Mouse (Mus musculus) hindbrain, embryonic 15.5 days (tissue): ENCODE data around the gene Evi5. TPM values are rescaled to one million over a fixed set of nuclear protein-coding genes. Genes with fewer than 3 reads are reported as not detected.

Source experiments
- ATAC-seq: fragments of 200-750 bp; cut with Nextera tagmentation; 2 replicates; pipeline ENCODE4 v1.8.0; 2017; ENCODE audit warnings: low read depth, moderate number of reproducible peaks, moderate TSS enrichment; ENCODE audit not compliant: low FRiP score
- H3K27ac ChIP-seq: fragments of 300-500 bp; sonication (generic); replicated peaks from 2 replicates; pipeline ENCODE4 v1.5.1; 2015; ENCODE audit warnings: mild to moderate bottlenecking, inconsistent platforms
- H3K27me3 ChIP-seq: fragments of 300-500 bp; sonication (generic); 2 replicates; pipeline ENCODE4 v1.6.1; 2015; ENCODE audit warnings: control low read depth, inconsistent platforms
- H3K36me3 ChIP-seq: fragments of 300-500 bp; sonication (generic); 2 replicates; pipeline ENCODE4 v1.6.1; 2015; ENCODE audit warnings: control low read depth, inconsistent platforms
- H3K4me1 ChIP-seq: fragments of 300-500 bp; sonication (generic); replicated peaks from 2 replicates; pipeline ENCODE4 v1.6.1; 2015; ENCODE audit warnings: control low read depth, inconsistent platforms
- H3K4me2 ChIP-seq: fragments of 300-500 bp; sonication (generic); 2 replicates; pipeline ENCODE4 v1.6.1; 2015; ENCODE audit warnings: moderate library complexity, mild to moderate bottlenecking, inconsistent platforms
- H3K4me3 ChIP-seq: fragments of 300-500 bp; sonication (generic); 2 replicates; pipeline ENCODE4 v1.5.1; 2015; ENCODE audit warnings: mild to moderate bottlenecking, inconsistent platforms
- H3K9ac ChIP-seq: fragments of 300-500 bp; sonication (generic); 2 replicates; pipeline ENCODE4 v1.6.1; 2015; ENCODE audit warnings: inconsistent platforms
- H3K9me3 ChIP-seq: fragments of 300-500 bp; sonication (generic); 2 replicates; pipeline ENCODE4 v1.6.1; 2016; ENCODE audit warnings: control low read depth, inconsistent platforms
- WGBS: fragments of 180-500 bp; shearing (Covaris S2); methylation state at CpG from one replicate; pipeline ENCODE4 v1.1.7; 2015; 5-methylcytosine and 5-hydroxymethylcytosine counted together
- polyA plus RNA-seq: library from polyadenylated mRNA; unstranded; fragments of >200 nt; fragmentation: Nextera tagmentation; extraction: Ambion mirVana; gene quantifications from 2 replicates; pipeline ENCODE4 v1.2.1, GENCODE M21; 2015

Evi5 gene
- polyA plus RNA-seq, 1 experiment from 2014 or later = 54.8 TPM

DNA sequence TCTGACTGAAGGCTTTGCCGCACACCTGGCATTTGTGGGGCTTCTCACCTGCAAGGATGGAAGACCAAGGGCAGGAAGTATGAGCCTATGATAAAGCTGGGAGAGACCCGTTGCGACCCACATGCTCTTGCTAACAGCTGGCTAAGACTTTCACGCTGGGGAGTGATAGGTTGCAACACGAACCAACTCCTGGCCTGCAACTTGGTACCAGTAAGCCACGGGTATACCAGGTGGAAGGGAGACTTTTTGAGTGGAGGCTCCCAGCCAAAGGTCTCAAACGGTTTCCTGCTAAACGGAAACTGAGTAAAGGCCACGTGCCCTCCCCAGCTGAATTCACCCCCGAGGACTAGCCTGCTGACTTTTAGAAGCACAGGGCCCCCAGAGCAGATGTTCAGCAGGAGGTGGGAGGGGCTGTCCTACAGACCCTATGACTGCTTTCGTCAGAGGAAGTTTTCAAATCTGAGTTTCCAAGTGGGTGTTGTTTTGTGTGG lies 157.0 kb downstream of the Evi5 start:
- Histone ChIP-seq H3K27ac (no peak overlapping the region), H3K27me3 (peaks cover 64% of the 10 kb centered on the region), H3K4me2 (no peak overlapping the region), H3K4me1 (peaks cover 15% of the 10 kb centered on the region), H3K4me3 (no peak overlapping the region), H3K9me3 (no peaks in the 10 kb centered on the region), H3K9ac (no peak overlapping the region), H3K36me3 (no peaks in the 10 kb centered on the region)
- WGBS = 13% methylated on average over 11 of the region's 11 CpGs
- ATAC-seq = no peak

DNA sequence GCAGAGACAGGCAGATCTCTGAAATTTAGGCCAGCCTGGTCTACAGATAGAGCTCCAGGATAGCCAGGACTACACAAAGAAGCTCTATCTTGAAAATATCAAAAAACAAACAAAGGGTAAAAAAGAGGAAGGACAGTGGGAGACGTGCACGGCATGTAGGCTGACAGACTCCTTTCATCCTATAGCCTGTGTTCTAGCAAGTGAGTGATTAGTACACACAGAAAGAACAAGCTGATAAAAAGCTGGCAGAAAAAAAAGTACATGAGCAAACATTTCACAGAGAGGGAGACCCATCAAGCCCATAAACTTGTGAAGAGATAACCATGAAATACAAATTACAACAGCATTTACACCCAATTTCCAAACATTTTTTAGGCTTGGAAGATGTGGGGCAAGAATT lies 163.2 kb downstream of the Evi5 start:
- no peak overlapping the region for H3K4me2 ChIP-seq
- no peak overlapping the region for H3K4me3 ChIP-seq
- WGBS = 60% methylated on average over 2 of the region's 2 CpGs
- H3K9me3 ChIP-seq = no peaks in the 10 kb centered on the region
- H3K9ac ChIP-seq = no peak overlapping the region
- no peak overlapping the region for H3K27ac ChIP-seq
- peaks cover 6% of the 10 kb centered on the region for H3K27me3 ChIP-seq
- no peak for ATAC-seq
- H3K4me1 ChIP-seq = no peaks in the 10 kb centered on the region
- no peaks in the 10 kb centered on the region for H3K36me3 ChIP-seq

DNA sequence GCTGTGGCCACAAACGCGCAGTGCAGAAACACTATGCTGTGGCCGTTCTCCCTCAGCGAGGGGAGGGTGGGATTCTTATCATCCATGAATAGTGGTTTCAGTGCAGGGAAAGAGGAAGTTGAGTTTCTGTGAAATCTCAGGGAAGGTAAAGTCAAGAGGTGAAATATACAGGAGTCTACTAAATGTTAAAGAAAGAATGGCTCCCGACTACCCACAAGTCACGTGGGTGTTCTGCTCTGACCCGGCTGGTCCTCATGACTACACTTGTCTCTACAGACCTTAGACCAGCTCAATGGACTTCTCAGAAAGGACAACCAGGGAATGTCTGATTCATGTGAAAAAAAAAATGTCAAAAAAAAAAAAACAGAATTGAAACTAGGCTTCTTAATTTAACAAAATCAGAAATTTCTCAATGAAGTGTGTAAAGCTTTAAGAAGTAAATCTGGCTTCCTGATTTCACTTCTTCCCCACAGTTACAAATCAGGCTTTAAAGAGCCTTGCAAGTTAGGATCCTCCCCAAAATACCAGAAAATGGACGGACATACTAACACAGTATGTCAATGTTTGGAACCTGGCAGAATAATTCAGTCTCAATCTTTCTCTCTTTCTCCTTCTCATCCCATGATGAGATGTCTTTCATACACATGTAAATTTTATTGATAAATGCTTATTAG lies 166.6 kb downstream of the Evi5 start:
- no peaks in the 10 kb centered on the region for H3K4me1 ChIP-seq
- no peak overlapping the region for H3K9ac ChIP-seq
- WGBS = 92% methylated on average over 8 of the region's 8 CpGs
- no peak overlapping the region for H3K4me2 ChIP-seq
- no peak overlapping the region for H3K4me3 ChIP-seq
- H3K36me3 ChIP-seq = no peaks in the 10 kb centered on the region
- ATAC-seq = no peak
- H3K27ac ChIP-seq = no peak overlapping the region
- H3K27me3 ChIP-seq = no peaks in the 10 kb centered on the region; the same call in 1 of the 2 replicates
- H3K9me3 ChIP-seq = no peaks in the 10 kb centered on the region

DNA sequence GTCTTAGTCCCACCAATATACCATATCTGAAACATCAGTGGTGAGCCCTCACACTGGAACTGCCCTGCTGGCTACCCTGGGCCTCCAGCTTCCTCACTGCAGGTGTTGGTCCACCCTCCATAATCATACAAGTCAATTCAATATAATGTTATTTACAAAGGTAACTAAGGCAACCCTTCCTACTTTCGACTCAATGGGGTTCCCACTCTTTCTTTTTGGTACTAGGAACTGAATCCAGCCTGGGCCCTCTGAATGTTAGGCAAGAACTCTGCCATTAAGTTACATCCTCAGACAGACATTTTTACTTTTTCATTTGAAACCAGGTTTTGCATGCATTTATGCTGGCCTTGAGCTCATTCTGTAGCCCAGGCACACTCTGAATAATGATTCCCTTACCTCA lies 168.6 kb downstream of the Evi5 start:
- ATAC-seq = no peak
- H3K27me3 ChIP-seq = no peaks in the 10 kb centered on the region
- no peaks in the 10 kb centered on the region for H3K36me3 ChIP-seq
- H3K27ac ChIP-seq = no peak overlapping the region
- H3K9me3 ChIP-seq = no peaks in the 10 kb centered on the region
- 77% methylated on average over 1 of the region's 1 CpGs for WGBS
- no peaks in the 10 kb centered on the region for H3K4me1 ChIP-seq
- H3K4me2 ChIP-seq = no peak overlapping the region
- H3K9ac ChIP-seq = no peak overlapping the region
- no peak overlapping the region for H3K4me3 ChIP-seq

DNA sequence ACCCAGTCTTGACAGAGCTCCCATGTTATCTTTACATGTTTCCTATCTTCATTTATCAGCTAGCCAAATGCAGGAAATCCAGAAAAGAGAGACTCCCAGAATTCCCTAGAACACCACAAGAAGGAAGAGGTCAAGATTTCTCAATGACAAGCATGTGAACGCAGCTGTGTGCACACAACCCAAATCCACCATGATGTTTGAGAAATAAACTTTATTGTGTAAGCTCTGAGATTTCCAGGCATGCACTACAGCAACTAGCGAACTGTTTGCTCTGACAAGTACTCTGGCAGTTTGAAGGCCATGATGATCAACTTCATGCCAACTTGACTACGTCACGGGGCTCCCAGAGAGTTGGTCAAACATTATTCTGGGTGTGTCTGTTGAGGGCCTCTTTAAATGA lies 169.2 kb downstream of the Evi5 start:
- Histone ChIP-seq H3K4me3 (no peak overlapping the region), H3K36me3 (no peaks in the 10 kb centered on the region), H3K27me3 (no peaks in the 10 kb centered on the region), H3K4me2 (no peak overlapping the region), H3K4me1 (no peaks in the 10 kb centered on the region), H3K9me3 (no peaks in the 10 kb centered on the region), H3K27ac (no peak overlapping the region), H3K9ac (no peak overlapping the region)
- 93% methylated on average over 4 of the region's 4 CpGs for WGBS
- no peak for ATAC-seq

DNA sequence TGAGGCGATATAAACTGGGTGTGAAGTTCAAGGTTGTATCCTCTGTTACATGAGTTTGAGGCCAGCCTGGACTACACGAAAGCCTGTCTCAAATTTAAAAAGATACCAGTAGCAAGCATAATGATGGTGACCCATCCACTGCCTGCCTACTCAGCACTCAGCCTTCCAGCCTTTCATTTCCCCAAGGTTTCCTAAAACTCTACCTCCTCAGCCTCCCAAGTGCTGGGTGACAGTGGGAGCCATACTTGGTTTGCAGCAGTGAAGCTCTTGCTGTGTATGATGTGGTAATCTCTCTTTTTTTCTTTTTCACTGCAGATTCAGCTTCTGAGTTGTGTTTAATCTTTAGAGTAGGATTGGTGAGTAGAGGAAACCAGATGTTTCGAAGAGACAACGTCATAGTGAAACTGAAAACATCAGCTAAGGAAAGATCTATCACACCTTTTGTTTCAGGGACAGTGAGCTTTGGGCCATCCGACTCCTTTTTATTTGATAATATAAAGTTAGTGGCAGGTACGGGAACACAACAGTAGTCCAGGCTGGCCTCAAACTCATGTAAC lies 171.6 kb downstream of the Evi5 start:
- Histone ChIP-seq H3K4me1 (no peaks in the 10 kb centered on the region), H3K36me3 (no peaks in the 10 kb centered on the region), H3K9me3 (no peaks in the 10 kb centered on the region), H3K9ac (no peak overlapping the region), H3K4me3 (no peak overlapping the region), H3K27ac (no peak overlapping the region), H3K27me3 (no peaks in the 10 kb centered on the region), H3K4me2 (no peak overlapping the region)
- no peak for ATAC-seq
- WGBS = 92% methylated on average over 6 of the region's 6 CpGs

DNA sequence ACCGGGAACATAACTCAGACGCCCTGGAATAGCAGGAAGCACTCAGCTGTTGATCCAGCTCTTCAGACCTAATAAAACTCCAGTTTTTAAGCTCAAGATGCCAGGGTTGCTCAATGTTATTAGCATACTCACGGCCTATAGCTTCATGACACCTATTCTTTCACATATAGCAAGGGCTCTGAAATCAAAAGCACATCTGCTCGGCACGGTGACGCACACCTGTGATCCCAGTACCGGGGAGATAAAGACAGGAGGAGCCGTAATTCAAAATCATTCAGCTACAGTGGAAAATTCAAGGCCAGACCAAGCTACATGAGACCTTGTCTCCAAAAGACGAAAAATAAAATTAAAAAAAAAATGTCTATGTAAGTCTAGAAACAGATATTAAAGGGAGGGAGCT lies 173.2 kb downstream of the Evi5 start:
- no peaks in the 10 kb centered on the region for H3K9me3 ChIP-seq
- no peaks in the 10 kb centered on the region for H3K4me1 ChIP-seq
- H3K4me2 ChIP-seq = no peak overlapping the region
- no peak overlapping the region for H3K4me3 ChIP-seq
- H3K27ac ChIP-seq = no peak overlapping the region
- 89% methylated on average over 9 of the region's 9 CpGs for WGBS
- ATAC-seq = no peak
- H3K9ac ChIP-seq = no peak overlapping the region
- H3K36me3 ChIP-seq = no peaks in the 10 kb centered on the region
- no peaks in the 10 kb centered on the region for H3K27me3 ChIP-seq

DNA sequence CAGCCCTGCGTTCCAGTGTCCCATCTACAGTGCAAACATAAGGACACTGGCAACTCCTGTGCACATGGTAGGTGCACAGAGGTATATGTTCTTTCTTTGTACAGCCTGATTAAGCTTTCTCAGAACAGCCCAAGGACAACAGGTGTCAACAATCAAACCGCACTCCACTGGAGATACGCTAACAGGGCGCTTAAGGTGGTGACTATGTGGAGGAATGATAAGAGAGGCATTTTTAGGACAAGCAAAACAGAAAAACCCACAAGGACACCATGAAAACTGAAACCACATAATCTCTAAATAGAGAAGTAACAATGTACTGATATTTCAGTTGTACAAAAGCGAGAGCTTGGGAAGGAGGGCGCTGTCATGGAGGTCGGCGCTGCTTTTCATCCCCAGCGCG lies 174.0 kb downstream of the Evi5 start:
- Histone ChIP-seq H3K4me1 (no peaks in the 10 kb centered on the region), H3K4me3 (no peak overlapping the region), H3K9me3 (no peaks in the 10 kb centered on the region), H3K36me3 (no peaks in the 10 kb centered on the region), H3K27ac (no peak overlapping the region), H3K27me3 (no peaks in the 10 kb centered on the region), H3K9ac (no peak overlapping the region), H3K4me2 (no peak overlapping the region)
- 94% methylated on average over 10 of the region's 10 CpGs for WGBS
- ATAC-seq = no peak

DNA sequence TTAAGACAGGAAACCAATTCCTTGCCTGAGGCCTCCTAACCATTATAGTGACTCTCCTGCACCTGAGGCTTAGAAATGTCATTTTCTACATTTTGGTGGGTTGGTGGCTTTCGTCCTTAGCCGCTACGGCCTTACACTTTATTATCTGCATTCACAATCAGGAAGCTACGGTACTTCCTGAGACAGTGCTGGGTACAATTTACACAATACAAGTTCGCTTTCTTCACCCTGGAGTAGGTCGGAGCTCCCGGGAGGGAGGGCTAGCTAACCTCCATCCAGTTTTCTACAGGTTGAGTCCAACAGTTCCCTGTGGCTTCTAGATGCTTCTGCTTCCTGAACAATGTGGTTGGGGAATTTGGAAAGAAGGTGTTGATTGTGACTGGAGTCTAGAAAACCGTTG lies 176.0 kb downstream of the Evi5 start:
- Histone ChIP-seq H3K9me3 (no peaks in the 10 kb centered on the region), H3K36me3 (no peaks in the 10 kb centered on the region), H3K4me2 (no peak overlapping the region), H3K27ac (no peak overlapping the region), H3K9ac (no peak overlapping the region), H3K4me3 (no peak overlapping the region), H3K27me3 (no peaks in the 10 kb centered on the region), H3K4me1 (no peaks in the 10 kb centered on the region)
- ATAC-seq = no peak
- 89% methylated on average over 8 of the region's 8 CpGs for WGBS

DNA sequence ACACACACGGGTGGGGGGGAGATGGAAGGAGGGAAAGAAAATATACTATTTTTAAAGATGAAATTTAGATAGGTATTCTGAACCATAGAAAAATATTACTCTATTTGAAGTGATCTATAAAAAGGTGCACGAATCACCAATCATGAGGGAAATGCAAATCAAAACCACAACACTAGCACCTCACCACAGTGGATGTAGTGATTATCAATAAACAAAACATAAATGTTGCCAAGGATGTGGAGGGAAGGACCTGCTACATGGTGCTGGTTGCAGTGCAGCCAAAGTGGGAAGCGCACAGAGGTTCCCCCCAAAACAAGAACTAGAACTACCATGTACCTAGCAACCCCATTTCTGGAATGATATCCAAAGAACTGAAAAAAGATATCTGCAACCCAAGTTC lies 179.9 kb downstream of the Evi5 start:
- no peaks in the 10 kb centered on the region for H3K36me3 ChIP-seq
- no peak overlapping the region for H3K27ac ChIP-seq
- H3K27me3 ChIP-seq = no peaks in the 10 kb centered on the region
- ATAC-seq = no peak
- H3K4me3 ChIP-seq = no peak overlapping the region
- H3K9ac ChIP-seq = no peak overlapping the region
- no peak overlapping the region for H3K4me2 ChIP-seq
- 82% methylated on average over 3 of the region's 3 CpGs for WGBS
- H3K4me1 ChIP-seq = no peaks in the 10 kb centered on the region
- no peaks in the 10 kb centered on the region for H3K9me3 ChIP-seq

Other genes with a start within 250 kb of the Evi5 start
- gene Gfi1, start 149.1 kb downstream of the Evi5 start, polyA plus RNA-seq = not detected in 2 replicates
- 0.16 and 0.17 TPM in 2 replicates for gene Ube2d2b, start 45.0 kb downstream of the Evi5 start, polyA plus RNA-seq
- 57.8 and 61.0 TPM in 2 replicates for gene Rpl5, start 25.4 kb upstream of the Evi5 start, polyA plus RNA-seq
- 58.7 and 62.0 TPM in 2 replicates for gene Fam69a, start 112.0 kb upstream of the Evi5 start, polyA plus RNA-seq
- gene Mtf2, start 190.6 kb upstream of the Evi5 start, polyA plus RNA-seq = 94.1 and 97.9 TPM in 2 replicates